ENCODE assay signal across 10 mouse cellular contexts in the genomic region with DNA sequence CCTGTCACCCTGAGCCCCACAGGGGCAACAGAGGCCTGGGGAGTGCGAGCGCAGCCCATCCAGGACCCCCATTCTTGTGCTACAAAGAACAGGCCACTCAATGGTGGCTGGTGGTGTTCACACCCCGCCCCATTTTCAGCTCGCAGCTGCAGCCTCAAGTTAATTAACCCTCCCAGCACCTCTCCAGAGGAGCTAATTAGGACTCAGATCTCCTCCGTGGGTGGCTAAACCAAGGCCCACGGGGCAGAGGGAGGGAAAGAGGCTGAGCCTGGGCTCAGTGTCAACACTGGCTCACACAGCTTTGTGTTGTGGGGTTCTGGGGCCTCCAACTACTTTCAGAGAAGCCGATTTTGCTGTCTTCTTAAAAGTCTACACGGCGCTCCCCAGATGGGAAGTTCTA.
DNase-seq lines count a peak whose midpoint lies in the region; ATAC-seq and TF ChIP-seq lines count a peak whose summit lies in the region.
"Had no signal": no experiment of that assay in that cellular context is flagged by ENCODE, and none has a peak within 500 bp of the region (broad histone marks: within the 10 kb centered on the region; RNA-seq: fewer than 3 reads in every experiment).

No protein-coding gene starts in this region.

- H3K4me2 ChIP-seq in embryonic facial prominence, embryonic 15.5 days (replicated peaks): no peak overlapping the region; the same call in 1 of the 2 replicates
- H3K4me2 ChIP-seq in hindbrain, embryonic 15.5 days: no peak overlapping the region
- no peak overlapping the region for H3K4me2 ChIP-seq in neural tube, embryonic 13.5 days
- no peak overlapping the region for H3K4me2 ChIP-seq in liver, embryonic 11.5 days

- H3K4me1 ChIP-seq in embryonic facial prominence, embryonic 15.5 days: peaks cover 79% of the 10 kb centered on the region
- H3K4me1 ChIP-seq in hindbrain, embryonic 15.5 days (replicated peaks): peaks cover 61% of the 10 kb centered on the region
- H3K4me1 ChIP-seq in neural tube, embryonic 13.5 days (replicated peaks): peaks cover 68% of the 10 kb centered on the region
- H3K4me1 ChIP-seq in liver, embryonic 11.5 days (replicated peaks; ENCODE audit: control insufficient read depth, insufficient read depth, low read length): peaks cover 22% of the 10 kb centered on the region

- no peak for DNase-seq in layer of hippocampus, adult 2 months (ENCODE audit: low spot score in 2 of 2)
- DNase-seq in layer of hippocampus, postnatal 14 days (ENCODE audit: low spot score in 2 of 2): no peak
- DNase-seq in adipocyte (ENCODE audit: low spot score): no peak
- no peak for DNase-seq in liver, embryonic 11.5 days (ENCODE audit: low spot score)
- no peak for DNase-seq in right cerebral cortex, postnatal 4 days
- DNase-seq: gastrocnemius, postnatal 10 days; thymus, postnatal 14 days had no signal

- H3K9me3 ChIP-seq in embryonic facial prominence, embryonic 15.5 days (replicated peaks): no peaks in the 10 kb centered on the region
- no peaks in the 10 kb centered on the region for H3K9me3 ChIP-seq in hindbrain, embryonic 15.5 days
- H3K9me3 ChIP-seq in neural tube, embryonic 13.5 days: no peaks in the 10 kb centered on the region
- no peaks in the 10 kb centered on the region for H3K9me3 ChIP-seq in liver, embryonic 11.5 days (ENCODE audit: control insufficient read depth, low read length)

- TF ChIP-seq CTCF in layer of hippocampus, adult 2 months (conservative IDR thresholded peaks at IDR 0.05): no peak

- ATAC-seq in embryonic facial prominence, embryonic 15.5 days (ENCODE audit: insufficient number of reproducible peaks, low FRiP score, low TSS enrichment, low read depth): no peak
- ATAC-seq in hindbrain, embryonic 15.5 days (ENCODE audit: low FRiP score, low read depth): no peak
- ATAC-seq in neural tube, embryonic 13.5 days (ENCODE audit: low read depth): no peak
- no peak for ATAC-seq in liver, embryonic 11.5 days (replicated peaks; ENCODE audit: low FRiP score)

- no peak overlapping the region for H3K4me3 ChIP-seq in layer of hippocampus, adult 2 months
- no peak overlapping the region for H3K4me3 ChIP-seq in embryonic facial prominence, embryonic 15.5 days (replicated peaks)
- H3K4me3 ChIP-seq in hindbrain, embryonic 15.5 days: no peak overlapping the region
- no peak overlapping the region for H3K4me3 ChIP-seq in neural tube, embryonic 13.5 days
- H3K4me3 ChIP-seq in liver, embryonic 11.5 days (ENCODE audit: low read depth, low read length): no peak overlapping the region

- H3K27me3 ChIP-seq in embryonic facial prominence, embryonic 15.5 days: no peaks in the 10 kb centered on the region
- H3K27me3 ChIP-seq in hindbrain, embryonic 15.5 days: no peaks in the 10 kb centered on the region; the same call in 1 of the 2 replicates
- no peaks in the 10 kb centered on the region for H3K27me3 ChIP-seq in neural tube, embryonic 13.5 days
- peaks cover 11% of the 10 kb centered on the region; the same call in 1 of the 2 replicates for H3K27me3 ChIP-seq in liver, embryonic 11.5 days (replicated peaks; ENCODE audit: control insufficient read depth, insufficient read depth, low read length)

- no peaks in the 10 kb centered on the region for H3K36me3 ChIP-seq in embryonic facial prominence, embryonic 15.5 days
- no peaks in the 10 kb centered on the region for H3K36me3 ChIP-seq in hindbrain, embryonic 15.5 days
- no peaks in the 10 kb centered on the region for H3K36me3 ChIP-seq in neural tube, embryonic 13.5 days
- no peaks in the 10 kb centered on the region for H3K36me3 ChIP-seq in liver, embryonic 11.5 days (ENCODE audit: control insufficient read depth, insufficient read depth, low read length)

- peak overlapping the region; percentile 90 for H3K27ac ChIP-seq in layer of hippocampus, adult 2 months
- peak overlapping the region; percentile 80 for H3K27ac ChIP-seq in embryonic facial prominence, embryonic 15.5 days (replicated peaks)
- H3K27ac ChIP-seq in hindbrain, embryonic 15.5 days (replicated peaks): peak overlapping the region; percentile 41
- H3K27ac ChIP-seq in neural tube, embryonic 13.5 days (replicated peaks): peak overlapping the region; percentile 75
- no peak overlapping the region for H3K27ac ChIP-seq in liver, embryonic 11.5 days (ENCODE audit: low read depth, low read length)

- WGBS in embryonic facial prominence, embryonic 15.5 days: 33% methylated on average over 9 of the region's 9 CpGs
- WGBS in hindbrain, embryonic 15.5 days: 23% methylated on average over 9 of the region's 9 CpGs
- 15% methylated on average over 9 of the region's 9 CpGs for WGBS in neural tube, embryonic 13.5 days
- WGBS in liver, embryonic 11.5 days: 65% methylated on average over 9 of the region's 9 CpGs

- H3K9ac ChIP-seq in embryonic facial prominence, embryonic 15.5 days: no peak overlapping the region
- H3K9ac ChIP-seq in hindbrain, embryonic 15.5 days: no peak overlapping the region
- H3K9ac ChIP-seq in neural tube, embryonic 13.5 days: peak overlapping the region; percentile 23
- no peak overlapping the region for H3K9ac ChIP-seq in liver, embryonic 11.5 days (ENCODE audit: low read depth, low read length)
